Mouse (Mus musculus): Measurements from ENCODE around the gene Tnni3k. TPM values are rescaled to one million over a fixed set of nuclear protein-coding genes. Genes with fewer than 3 reads are reported as not detected.

Gene Tnni3k
- polyA plus RNA-seq, 1 experiment from 2014 or later = 0.09 TPM

- Histone ChIP-seq H3K27me3 (peaks cover 9% of the 10 kb centered on the region), H3K4me1 (peaks cover 7% of the 10 kb centered on the region), H3K9me3 (no peaks in the 10 kb centered on the region), H3K4me3 (no peak overlapping the region), H3K36me3 (no peaks in the 10 kb centered on the region), H3K9ac (no peak overlapping the region), H3K27ac (no peak overlapping the region), H3K4me2 (replicated peaks) (no peak overlapping the region)
- 6% methylated on average over 7 of the region's 7 CpGs for WGBS
- ATAC-seq (ENCODE audit: low FRiP score, low read depth) = no peak
Observed at GRCm38 (mm10) chr3:154817732-154818131, 237.5 kb downstream of the Tnni3k start.

- Histone ChIP-seq H3K4me1 (peaks cover 7% of the 10 kb centered on the region), H3K4me3 (no peak overlapping the region), H3K4me2 (replicated peaks) (no peak overlapping the region), H3K27me3 (peaks cover 9% of the 10 kb centered on the region), H3K9ac (no peak overlapping the region), H3K36me3 (no peaks in the 10 kb centered on the region), H3K27ac (no peak overlapping the region), H3K9me3 (no peaks in the 10 kb centered on the region)
- 42% methylated on average over 19 of the region's 19 CpGs for WGBS
- no peak for ATAC-seq (ENCODE audit: low FRiP score, low read depth)
Observed at GRCm38 (mm10) chr3:154816801-154817625, 238.2 kb downstream of the Tnni3k start.

- 63% methylated on average over 3 of the region's 3 CpGs for WGBS
- Histone ChIP-seq H3K27me3 (peaks cover 16% of the 10 kb centered on the region), H3K9ac (no peak overlapping the region), H3K4me3 (no peak overlapping the region), H3K36me3 (no peaks in the 10 kb centered on the region), H3K9me3 (no peaks in the 10 kb centered on the region), H3K4me2 (replicated peaks) (no peak overlapping the region), H3K27ac (no peak overlapping the region), H3K4me1 (peaks cover 7% of the 10 kb centered on the region)
- ATAC-seq (ENCODE audit: low FRiP score, low read depth) = no peak
Observed at GRCm38 (mm10) chr3:154816231-154816630, 239.0 kb downstream of the Tnni3k start.

- peaks cover 19% of the 10 kb centered on the region for H3K27me3 ChIP-seq
- 7% methylated on average over 2 of the region's 2 CpGs for WGBS
- H3K9me3 ChIP-seq = no peaks in the 10 kb centered on the region
- peaks cover 7% of the 10 kb centered on the region for H3K4me1 ChIP-seq
- no peaks in the 10 kb centered on the region for H3K36me3 ChIP-seq
- H3K4me2 ChIP-seq (replicated peaks) = no peak overlapping the region
- H3K4me3 ChIP-seq = no peak overlapping the region
- H3K27ac ChIP-seq = no peak overlapping the region
- ATAC-seq (ENCODE audit: low FRiP score, low read depth) = no peak; the same call in 1 of the 2 replicates
- no peak overlapping the region for H3K9ac ChIP-seq
Observed at GRCm38 (mm10) chr3:154815606-154816005, 239.6 kb downstream of the Tnni3k start.

GRCm38 (mm10) chr3:154812893-154813292 lies 242.3 kb downstream of the Tnni3k start:
- H3K4me2 ChIP-seq (replicated peaks) = no peak overlapping the region
- no peak for ATAC-seq (ENCODE audit: low FRiP score, low read depth)
- 48% methylated on average over 1 of the region's 1 CpGs for WGBS
- no peak overlapping the region for H3K4me3 ChIP-seq
- H3K36me3 ChIP-seq = no peaks in the 10 kb centered on the region
- no peak overlapping the region for H3K27ac ChIP-seq
- H3K9ac ChIP-seq = no peak overlapping the region
- H3K9me3 ChIP-seq = no peaks in the 10 kb centered on the region
- peaks cover 7% of the 10 kb centered on the region for H3K4me1 ChIP-seq
- peaks cover 19% of the 10 kb centered on the region for H3K27me3 ChIP-seq

- ATAC-seq (ENCODE audit: low FRiP score, low read depth) = no peak
- Histone ChIP-seq H3K27ac (no peak overlapping the region), H3K27me3 (peaks cover 13% of the 10 kb centered on the region), H3K4me1 (peaks cover 7% of the 10 kb centered on the region), H3K4me2 (replicated peaks) (no peak overlapping the region), H3K4me3 (no peak overlapping the region), H3K36me3 (no peaks in the 10 kb centered on the region), H3K9me3 (no peaks in the 10 kb centered on the region), H3K9ac (no peak overlapping the region)
- 63% methylated on average over 9 of the region's 9 CpGs for WGBS
Observed at GRCm38 (mm10) chr3:154811833-154812232, 243.4 kb downstream of the Tnni3k start.

- peaks cover 9% of the 10 kb centered on the region for H3K27me3 ChIP-seq
- no peak overlapping the region for H3K27ac ChIP-seq
- ATAC-seq (ENCODE audit: low FRiP score, low read depth) = no peak
- 46% methylated on average over 9 of the region's 9 CpGs for WGBS
- H3K4me2 ChIP-seq (replicated peaks) = no peak overlapping the region
- no peaks in the 10 kb centered on the region for H3K9me3 ChIP-seq
- H3K4me3 ChIP-seq = no peak overlapping the region
- H3K4me1 ChIP-seq = peaks cover 13% of the 10 kb centered on the region
- H3K9ac ChIP-seq = no peak overlapping the region
- no peaks in the 10 kb centered on the region for H3K36me3 ChIP-seq
Observed at GRCm38 (mm10) chr3:154811281-154811680, 243.9 kb downstream of the Tnni3k start.

- H3K9ac ChIP-seq = no peak overlapping the region
- 72% methylated on average over 7 of the region's 7 CpGs for WGBS
Observed at GRCm38 (mm10) chr3:154810273-154810870, 244.8 kb downstream of the Tnni3k start.

GRCm38 (mm10) chr3:154806626-154807025 lies 248.6 kb downstream of the Tnni3k start:
- Histone ChIP-seq H3K27ac (no peak overlapping the region), H3K27me3 (peaks cover 7% of the 10 kb centered on the region), H3K9me3 (no peaks in the 10 kb centered on the region), H3K4me1 (peaks cover 7% of the 10 kb centered on the region; the same call in 1 of the 2 replicates), H3K4me3 (no peak overlapping the region), H3K4me2 (replicated peaks) (no peak overlapping the region), H3K9ac (no peak overlapping the region), H3K36me3 (no peaks in the 10 kb centered on the region)
- ATAC-seq (ENCODE audit: low FRiP score, low read depth) = peak; percentile 69
- 29% methylated on average over 7 of the region's 7 CpGs for WGBS

More at GRCm38 (mm10) chr3:154810273-154810870, 244.8 kb downstream of the Tnni3k start:
- Histone ChIP-seq H3K9me3 (no peaks in the 10 kb centered on the region), H3K4me3 (no peak overlapping the region), H3K4me2 (replicated peaks) (no peak overlapping the region), H3K27me3 (peaks cover 9% of the 10 kb centered on the region), H3K36me3 (no peaks in the 10 kb centered on the region), H3K4me1 (peaks cover 9% of the 10 kb centered on the region; the same call in 1 of the 2 replicates), H3K27ac (no peak overlapping the region)
- ATAC-seq (ENCODE audit: low FRiP score, low read depth) = no peak

- 31% methylated on average over 8 of the region's 8 CpGs for WGBS
- H3K36me3 ChIP-seq = no peaks in the 10 kb centered on the region
- no peak for ATAC-seq (ENCODE audit: low FRiP score, low read depth)
- no peaks in the 10 kb centered on the region for H3K27me3 ChIP-seq
- no peak overlapping the region for H3K9ac ChIP-seq
- H3K27ac ChIP-seq = no peak overlapping the region
- no peaks in the 10 kb centered on the region for H3K9me3 ChIP-seq
- no peak overlapping the region for H3K4me3 ChIP-seq
- H3K4me2 ChIP-seq (replicated peaks) = no peak overlapping the region
- H3K4me1 ChIP-seq = peaks cover 13% of the 10 kb centered on the region; the same call in 1 of the 2 replicates
Observed at GRCm38 (mm10) chr3:154800888-154801429, 254.2 kb downstream of the Tnni3k start.

GRCm38 (mm10) chr3:154800454-154800853 lies 254.8 kb downstream of the Tnni3k start:
- H3K27me3 ChIP-seq = no peaks in the 10 kb centered on the region
- WGBS = 26% methylated on average over 8 of the region's 8 CpGs

GRCm38 (mm10) chr3:154798806-154799205 lies 256.4 kb downstream of the Tnni3k start:
- Histone ChIP-seq H3K4me1 (peaks cover 13% of the 10 kb centered on the region; the same call in 1 of the 2 replicates), H3K27ac (no peak overlapping the region), H3K4me2 (replicated peaks) (no peak overlapping the region), H3K9ac (no peak overlapping the region), H3K36me3 (no peaks in the 10 kb centered on the region), H3K27me3 (no peaks in the 10 kb centered on the region), H3K9me3 (no peaks in the 10 kb centered on the region), H3K4me3 (no peak overlapping the region)
- 74% methylated on average over 4 of the region's 4 CpGs for WGBS
- ATAC-seq (ENCODE audit: low FRiP score, low read depth) = no peak

More at GRCm38 (mm10) chr3:154800454-154800853, 254.8 kb downstream of the Tnni3k start:
- no peak overlapping the region for H3K27ac ChIP-seq
- H3K4me1 ChIP-seq = peaks cover 13% of the 10 kb centered on the region; the same call in 1 of the 2 replicates
- H3K9ac ChIP-seq = no peak overlapping the region
- ATAC-seq (ENCODE audit: low FRiP score, low read depth) = no peak
- no peak overlapping the region for H3K4me2 ChIP-seq (replicated peaks)
- no peaks in the 10 kb centered on the region for H3K9me3 ChIP-seq
- H3K4me3 ChIP-seq = no peak overlapping the region
- no peaks in the 10 kb centered on the region for H3K36me3 ChIP-seq

All from limb, embryonic 13.5 days (tissue).